Mouse (Mus musculus): ENCODE data around the gene Clic3. TPM values are rescaled to one million over a fixed set of nuclear protein-coding genes. Genes with fewer than 3 reads are reported as not detected.

Clic3 gene
- polyA plus RNA-seq, 1 experiment from 2014 or later, result 1.1 TPM

GRCm38 (mm10) chr2:25468962-25469915 lies 12.6 kb downstream of the Clic3 start:
- H3K27me3 ChIP-seq (replicated peaks; ENCODE audit: control insufficient read depth, insufficient read depth, low read length), result no peaks in the 10 kb centered on the region
- DNase-seq (ENCODE audit: low spot score) (peak; percentile 79), ATAC-seq (peak; percentile 71)
- no peak overlapping the region for H3K4me3 ChIP-seq (ENCODE audit: low read depth, low read length)
- H3K9ac ChIP-seq (ENCODE audit: low read length), result no peak overlapping the region
- 67% methylated on average over 10 of the region's 10 CpGs for WGBS
- H3K27ac ChIP-seq (ENCODE audit: low read depth, low read length), result peak overlapping the region; percentile 67
- H3K36me3 ChIP-seq (ENCODE audit: control insufficient read depth, insufficient read depth, low read length), result no peaks in the 10 kb centered on the region
- peaks cover 8% of the 10 kb centered on the region; the same call in 1 of the 2 replicates for H3K4me1 ChIP-seq (ENCODE audit: control insufficient read depth, insufficient read depth, low read length)
- no peak overlapping the region for H3K4me2 ChIP-seq (ENCODE audit: low read length)
- no peaks in the 10 kb centered on the region for H3K9me3 ChIP-seq (replicated peaks; ENCODE audit: control insufficient read depth, low read length)

- H3K9ac ChIP-seq (ENCODE audit: low read length), result no peak within 1 kb of the TSS
- no peaks in the 10 kb centered on the region for H3K27me3 ChIP-seq (replicated peaks; ENCODE audit: control insufficient read depth, insufficient read depth, low read length)
- H3K9me3 ChIP-seq (replicated peaks; ENCODE audit: control insufficient read depth, low read length), result no peaks in the 10 kb centered on the region
- H3K4me1 ChIP-seq (ENCODE audit: control insufficient read depth, insufficient read depth, low read length), result peaks cover 8% of the 10 kb centered on the region; the same call in 1 of the 2 replicates
- H3K4me2 ChIP-seq (ENCODE audit: low read length), result no peak within 1 kb of the TSS
- no peak for DNase-seq (ENCODE audit: low spot score)
- no peak within 1 kb of the TSS for H3K4me3 ChIP-seq (ENCODE audit: low read depth, low read length)
- peak within 1 kb of the TSS; percentile 67 for H3K27ac ChIP-seq (ENCODE audit: low read depth, low read length)
- H3K36me3 ChIP-seq (ENCODE audit: control insufficient read depth, insufficient read depth, low read length), result no peaks in the 10 kb centered on the region
- no peak for ATAC-seq
- 68% methylated on average over 6 of the region's 6 CpGs for WGBS
These were observed 13.3 kb downstream of the Clic3 start, which contains the start of gene Ptgds for GRCm38 (mm10) chr2:25469969-25470368. Ptgds (minus strand) TSS chr2:25470046.

GRCm38 (mm10) chr2:25472550-25472949 lies 15.9 kb downstream of the Clic3 start:
- ATAC-seq (no peak), DNase-seq (ENCODE audit: low spot score) (no peak)
- Histone ChIP-seq H3K4me2 (ENCODE audit: low read length) (no peak overlapping the region), H3K36me3 (ENCODE audit: control insufficient read depth, insufficient read depth, low read length) (no peaks in the 10 kb centered on the region), H3K4me3 (ENCODE audit: low read depth, low read length) (no peak overlapping the region), H3K4me1 (ENCODE audit: control insufficient read depth, insufficient read depth, low read length) (peaks cover 8% of the 10 kb centered on the region; the same call in 1 of the 2 replicates), H3K27ac (ENCODE audit: low read depth, low read length) (no peak overlapping the region), H3K9me3 (replicated peaks; ENCODE audit: control insufficient read depth, low read length) (no peaks in the 10 kb centered on the region), H3K27me3 (replicated peaks; ENCODE audit: control insufficient read depth, insufficient read depth, low read length) (no peaks in the 10 kb centered on the region), H3K9ac (ENCODE audit: low read length) (no peak overlapping the region)
- 84% methylated on average over 2 of the region's 2 CpGs for WGBS

- Histone ChIP-seq H3K4me2 (ENCODE audit: low read length) (no peak overlapping the region), H3K27ac (ENCODE audit: low read depth, low read length) (no peak overlapping the region), H3K9ac (ENCODE audit: low read length) (no peak overlapping the region), H3K27me3 (replicated peaks; ENCODE audit: control insufficient read depth, insufficient read depth, low read length) (no peaks in the 10 kb centered on the region), H3K4me1 (ENCODE audit: control insufficient read depth, insufficient read depth, low read length) (no peaks in the 10 kb centered on the region), H3K4me3 (ENCODE audit: low read depth, low read length) (no peak overlapping the region), H3K36me3 (ENCODE audit: control insufficient read depth, insufficient read depth, low read length) (no peaks in the 10 kb centered on the region), H3K9me3 (replicated peaks; ENCODE audit: control insufficient read depth, low read length) (no peaks in the 10 kb centered on the region)
- no peak for ATAC-seq
- WGBS, result 89% methylated on average over 8 of the region's 8 CpGs
- no peak for DNase-seq (ENCODE audit: low spot score)
These were observed 20.9 kb downstream of the Clic3 start for GRCm38 (mm10) chr2:25477541-25477940.

- Histone ChIP-seq H3K36me3 (ENCODE audit: control insufficient read depth, insufficient read depth, low read length) (no peaks in the 10 kb centered on the region), H3K9me3 (replicated peaks; ENCODE audit: control insufficient read depth, low read length) (no peaks in the 10 kb centered on the region), H3K4me3 (ENCODE audit: low read depth, low read length) (no peak overlapping the region), H3K27ac (ENCODE audit: low read depth, low read length) (no peak overlapping the region), H3K9ac (ENCODE audit: low read length) (no peak overlapping the region), H3K27me3 (replicated peaks; ENCODE audit: control insufficient read depth, insufficient read depth, low read length) (no peaks in the 10 kb centered on the region), H3K4me2 (ENCODE audit: low read length) (no peak overlapping the region), H3K4me1 (ENCODE audit: control insufficient read depth, insufficient read depth, low read length) (no peaks in the 10 kb centered on the region)
- ATAC-seq (no peak), DNase-seq (ENCODE audit: low spot score) (no peak)
- WGBS, result 97% methylated on average over 3 of the region's 3 CpGs
These were observed 21.5 kb downstream of the Clic3 start for GRCm38 (mm10) chr2:25477967-25478675.

- DNase-seq (ENCODE audit: low spot score) (no peak), ATAC-seq (no peak)
- no peak overlapping the region for H3K4me2 ChIP-seq (ENCODE audit: low read length)
- no peak overlapping the region for H3K4me3 ChIP-seq (ENCODE audit: low read depth, low read length)
- H3K9ac ChIP-seq (ENCODE audit: low read length), result no peak overlapping the region
- H3K4me1 ChIP-seq (ENCODE audit: control insufficient read depth, insufficient read depth, low read length), result no peaks in the 10 kb centered on the region
- no peaks in the 10 kb centered on the region for H3K27me3 ChIP-seq (replicated peaks; ENCODE audit: control insufficient read depth, insufficient read depth, low read length)
- 76% methylated on average over 10 of the region's 10 CpGs for WGBS
- no peak overlapping the region for H3K27ac ChIP-seq (ENCODE audit: low read depth, low read length)
- no peaks in the 10 kb centered on the region for H3K9me3 ChIP-seq (replicated peaks; ENCODE audit: control insufficient read depth, low read length)
- no peaks in the 10 kb centered on the region for H3K36me3 ChIP-seq (ENCODE audit: control insufficient read depth, insufficient read depth, low read length)
These were observed 23.1 kb downstream of the Clic3 start for GRCm38 (mm10) chr2:25479551-25480311.

- ATAC-seq (no peak), DNase-seq (ENCODE audit: low spot score) (no peak)
- H3K27me3 ChIP-seq (replicated peaks; ENCODE audit: control insufficient read depth, insufficient read depth, low read length), result no peaks in the 10 kb centered on the region
- WGBS, result 81% methylated on average over 1 of the region's 1 CpGs
- H3K4me1 ChIP-seq (ENCODE audit: control insufficient read depth, insufficient read depth, low read length), result no peaks in the 10 kb centered on the region
- no peak overlapping the region for H3K9ac ChIP-seq (ENCODE audit: low read length)
- H3K4me2 ChIP-seq (ENCODE audit: low read length), result no peak overlapping the region
- no peaks in the 10 kb centered on the region for H3K36me3 ChIP-seq (ENCODE audit: control insufficient read depth, insufficient read depth, low read length)
- no peak overlapping the region for H3K4me3 ChIP-seq (ENCODE audit: low read depth, low read length)
- H3K9me3 ChIP-seq (replicated peaks; ENCODE audit: control insufficient read depth, low read length), result no peaks in the 10 kb centered on the region
- H3K27ac ChIP-seq (ENCODE audit: low read depth, low read length), result no peak overlapping the region
These were observed 23.9 kb downstream of the Clic3 start for GRCm38 (mm10) chr2:25480541-25480940.

- ATAC-seq, result no peak
- WGBS, result 21% methylated on average over 7 of the region's 7 CpGs
- peak; percentile 48 for DNase-seq (ENCODE audit: low spot score)
These were observed 26.3 kb downstream of the Clic3 start for GRCm38 (mm10) chr2:25482969-25483368.

More at GRCm38 (mm10) chr2:25482969-25483368, 26.3 kb downstream of the Clic3 start:
- Histone ChIP-seq H3K9ac (ENCODE audit: low read length) (no peak overlapping the region), H3K27me3 (replicated peaks; ENCODE audit: control insufficient read depth, insufficient read depth, low read length) (no peaks in the 10 kb centered on the region), H3K4me3 (ENCODE audit: low read depth, low read length) (no peak overlapping the region), H3K36me3 (ENCODE audit: control insufficient read depth, insufficient read depth, low read length) (no peaks in the 10 kb centered on the region), H3K4me1 (ENCODE audit: control insufficient read depth, insufficient read depth, low read length) (no peaks in the 10 kb centered on the region), H3K4me2 (ENCODE audit: low read length) (no peak overlapping the region), H3K9me3 (replicated peaks; ENCODE audit: control insufficient read depth, low read length) (no peaks in the 10 kb centered on the region), H3K27ac (ENCODE audit: low read depth, low read length) (no peak overlapping the region)

Measured in forebrain, embryonic 14.5 days (tissue).